Mouse (Mus musculus) spleen, adult 12 weeks (tissue): ENCODE measurements around the gene Med31.

ENCODE experiments used
- DNase-seq: peaks from one replicate; pipeline ENCODE4 v3.0.0; 2022; ENCODE audit warnings: low spot score

Gene Med31

GRCm38 (mm10) chr11:72215410-72215797 lies at the start of gene Med31:
TSS of gene Med31 (minus strand) at chr11:72215592.
- peak; percentile 54 for DNase-seq

GRCm38 (mm10) chr11:72256441-72256840 lies 41.0 kb upstream of the Med31 start:
- DNase-seq = no peak

GRCm38 (mm10) chr11:72255629-72256028 lies 40.2 kb upstream of the Med31 start:
- no peak for DNase-seq

GRCm38 (mm10) chr11:72245196-72245753 lies 29.9 kb upstream of the Med31 start:
- no peak for DNase-seq

- no peak for DNase-seq
Measured at GRCm38 (mm10) chr11:72240062-72240860, 24.9 kb upstream of the Med31 start.

- no peak for DNase-seq
Measured at GRCm38 (mm10) chr11:72234013-72234412, 18.6 kb upstream of the Med31 start.

- DNase-seq = no peak
Measured at GRCm38 (mm10) chr11:72232991-72233390, 17.6 kb upstream of the Med31 start.

- no peak for DNase-seq
Measured at GRCm38 (mm10) chr11:72232068-72232467, 16.7 kb upstream of the Med31 start.

- no peak for DNase-seq
Measured at GRCm38 (mm10) chr11:72228513-72228912, 13.1 kb upstream of the Med31 start.

GRCm38 (mm10) chr11:72226901-72227300 lies 11.5 kb upstream of the Med31 start:
- no peak for DNase-seq

GRCm38 (mm10) chr11:72226020-72226791 lies 10.8 kb upstream of the Med31 start:
- no peak for DNase-seq

GRCm38 (mm10) chr11:72224865-72225264 lies 9.5 kb upstream of the Med31 start:
- peak; percentile 39 for DNase-seq

- DNase-seq = no peak
Measured at GRCm38 (mm10) chr11:72223414-72223813, 8.0 kb upstream of the Med31 start.

- peak; percentile 35 for DNase-seq
Measured at GRCm38 (mm10) chr11:72221278-72221677, 5.9 kb upstream of the Med31 start.

GRCm38 (mm10) chr11:72217116-72217515 lies 1.7 kb upstream of the Med31 start:
- DNase-seq = no peak

- DNase-seq = peak; percentile 82
Measured at GRCm38 (mm10) chr11:72214591-72215409, 592 bp downstream of the Med31 start.

GRCm38 (mm10) chr11:72207834-72208377 lies 7.5 kb downstream of the Med31 start:
- no peak for DNase-seq

- DNase-seq = peak; percentile 78
Measured at GRCm38 (mm10) chr11:72207204-72207833, 8.1 kb downstream of the Med31 start, which contains the start of the genes 4933427D14Rik and Txndc17. TSS of gene 4933427D14Rik (minus strand) at chr11:72207459. TSS of gene Txndc17 (plus strand) at chr11:72207547.

GRCm38 (mm10) chr11:72206341-72207203 lies 8.8 kb downstream of the Med31 start, which contains the start of gene Gm43951:
TSS of gene Gm43951 (minus strand) at chr11:72206840.
- DNase-seq = no peak

- no peak for DNase-seq
Measured at GRCm38 (mm10) chr11:72205256-72205655, 10.1 kb downstream of the Med31 start.
